Mouse (Mus musculus): ENCODE data around the gene Acap2.

Gene Acap2

GRCm38 (mm10) chr16:31077396-31077795 is 123.6 kb downstream of the Acap2 start:
- DNase-seq, result no peak

DNA sequence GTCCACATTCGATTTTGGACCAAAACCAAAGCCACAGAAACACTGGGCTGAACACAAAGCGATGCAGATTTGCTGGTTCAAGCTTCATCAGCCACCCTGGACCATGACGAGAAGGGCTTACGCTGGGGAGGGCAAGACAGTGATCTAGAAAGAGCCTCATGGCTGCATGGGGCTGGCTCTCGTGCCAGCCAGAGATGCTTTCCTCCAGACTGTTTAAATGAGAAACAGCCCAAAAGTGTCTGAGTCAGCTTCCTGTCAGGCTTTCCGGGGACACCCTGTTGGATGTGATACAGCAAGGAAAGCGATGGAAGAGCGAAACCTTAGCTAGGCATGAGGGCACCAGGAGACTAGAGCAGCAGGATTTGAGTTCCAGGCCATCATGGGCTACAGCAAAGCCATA is 124.6 kb downstream of the Acap2 start:
- DNase-seq, result no peak

GRCm38 (mm10) chr16:31074324-31074908 is 126.6 kb downstream of the Acap2 start:
- no peak for DNase-seq

DNA sequence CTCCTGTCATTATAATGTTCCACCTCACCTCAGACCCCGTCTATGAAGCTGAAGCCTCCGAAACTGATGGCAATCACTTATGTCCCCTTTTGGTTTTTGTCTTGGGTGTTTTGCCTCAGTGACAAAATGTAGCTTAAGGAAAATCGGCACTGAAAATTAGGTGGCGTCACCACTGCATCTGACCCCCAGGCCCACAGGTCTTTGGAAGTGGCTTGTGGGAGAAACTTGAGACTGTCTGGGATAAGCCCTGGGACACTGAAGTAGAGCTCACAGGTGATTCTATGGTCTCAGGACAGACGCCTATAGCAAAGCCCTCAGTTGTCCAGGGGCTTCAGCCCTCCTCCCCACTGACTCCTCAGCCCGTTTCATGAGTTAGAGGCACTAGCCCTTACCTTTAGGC is 129.3 kb downstream of the Acap2 start:
- no peak for DNase-seq

GRCm38 (mm10) chr16:31070358-31071133 is 130.5 kb downstream of the Acap2 start:
- peak; percentile 81 to 94 for DNase-seq

DNA sequence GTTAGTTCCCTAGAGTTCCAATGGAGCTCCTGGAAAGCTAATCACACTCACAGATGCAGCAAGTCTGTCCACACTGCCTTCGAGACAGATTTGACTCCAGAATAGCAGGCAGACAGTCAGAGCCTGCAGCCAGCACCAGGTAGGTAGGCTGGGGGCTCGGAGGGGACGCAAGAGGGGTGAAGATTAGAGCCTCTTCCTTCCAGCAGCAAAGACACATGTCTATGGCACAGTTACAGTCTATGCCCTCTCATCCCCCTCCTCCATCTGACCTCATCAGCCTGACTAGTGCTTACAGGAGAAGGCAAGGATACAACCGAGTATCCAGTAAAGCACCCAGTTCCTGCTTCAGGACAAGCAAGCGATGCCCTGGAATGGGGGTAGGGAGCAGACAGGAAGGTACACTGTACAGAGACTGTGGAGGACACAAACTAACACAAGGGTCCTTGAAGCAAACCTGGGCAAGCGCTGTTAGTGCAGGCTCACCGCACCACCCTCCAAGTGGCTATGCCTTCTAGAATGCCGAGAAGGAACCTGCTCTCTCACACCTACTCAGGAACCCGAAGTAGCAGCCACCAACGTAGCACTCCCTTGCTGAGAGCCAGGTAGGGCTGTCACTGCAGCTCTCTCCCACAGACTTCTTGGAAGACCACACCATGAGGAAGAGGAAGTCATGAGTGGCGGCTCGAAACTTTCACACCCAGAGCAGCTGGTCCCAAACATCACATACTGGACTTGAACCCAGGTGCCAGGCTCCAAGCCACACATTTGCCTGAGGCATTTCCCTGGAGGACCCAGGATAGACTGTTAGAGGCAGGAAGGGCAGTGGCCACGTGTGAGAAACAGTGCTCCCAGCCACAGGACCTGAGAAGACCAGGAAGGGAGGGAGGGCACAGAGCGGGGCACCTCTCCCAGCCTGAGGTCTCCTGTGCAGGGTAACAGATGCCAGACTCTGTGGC is 131.6 kb downstream of the Acap2 start:
- DNase-seq, result no peak

- DNase-seq, result peak; percentile 45 to 54
These were observed 132.8 kb downstream of the Acap2 start for GRCm38 (mm10) chr16:31068280-31068679.

DNA sequence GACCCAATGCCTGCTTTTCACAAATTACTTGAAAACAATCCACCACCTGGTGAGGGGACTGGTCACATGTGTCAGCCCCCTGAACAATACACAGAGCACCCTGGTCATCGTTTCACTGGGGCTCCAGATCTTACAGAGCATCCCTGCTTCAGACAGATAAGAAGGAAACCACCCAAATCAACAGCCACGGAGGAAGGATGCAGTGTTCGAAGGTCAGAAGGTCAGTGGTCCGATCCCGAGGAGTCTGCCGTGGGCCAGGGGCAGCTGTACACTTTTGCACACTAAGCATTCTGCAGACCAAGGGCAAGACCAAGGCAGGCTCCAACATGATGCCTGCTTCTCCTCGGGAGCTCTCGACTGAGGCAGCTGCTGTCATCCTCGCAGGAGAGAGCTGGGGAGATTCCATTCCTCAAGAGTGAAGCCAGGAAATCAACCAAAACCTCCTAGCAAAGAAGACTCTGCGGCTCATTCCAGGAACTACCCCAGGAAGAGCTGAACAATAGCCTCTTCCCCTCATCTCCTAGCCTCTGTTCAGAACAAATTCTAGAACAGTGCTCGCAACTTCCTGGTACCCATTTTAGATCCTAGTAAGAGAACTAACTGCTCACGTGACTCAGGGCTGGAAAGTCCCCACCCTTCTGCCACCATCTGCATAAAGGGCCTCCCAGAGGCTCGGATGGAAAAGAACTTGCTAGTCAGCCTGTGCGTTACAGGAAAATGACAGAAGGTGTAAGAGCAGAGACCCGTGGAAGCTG is 134.5 kb downstream of the Acap2 start:
- peak; percentile 54 to 78 for DNase-seq

DNA sequence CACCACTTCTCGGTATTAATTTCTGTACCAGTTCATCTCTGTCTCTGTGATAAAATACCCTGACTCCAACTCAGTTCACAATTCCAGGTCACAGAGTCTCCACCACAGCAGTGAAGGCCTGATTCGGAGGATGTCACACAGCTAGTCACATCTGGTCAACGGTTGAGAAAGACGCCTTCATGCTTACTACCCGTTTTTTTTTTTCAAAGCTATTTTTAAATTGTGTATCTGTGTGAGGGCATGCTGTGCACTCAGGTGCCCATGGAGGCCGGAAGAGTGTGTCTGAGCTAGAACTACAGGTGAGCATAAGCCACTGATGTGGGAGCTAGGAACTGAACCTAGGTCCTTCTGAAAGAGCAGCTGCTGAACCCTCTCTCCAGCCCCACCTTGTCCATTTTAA is 136.3 kb downstream of the Acap2 start:
- no peak for DNase-seq

GRCm38 (mm10) chr16:31062918-31063317 is 138.1 kb downstream of the Acap2 start:
- DNase-seq, result no peak

- no peak for DNase-seq
These were observed 139.7 kb downstream of the Acap2 start for GRCm38 (mm10) chr16:31061246-31061880.

GRCm38 (mm10) chr16:31060714-31061113 is 140.3 kb downstream of the Acap2 start:
- DNase-seq, result no peak

- no peak for DNase-seq
These were observed 140.8 kb downstream of the Acap2 start for GRCm38 (mm10) chr16:31060226-31060625.

DNA sequence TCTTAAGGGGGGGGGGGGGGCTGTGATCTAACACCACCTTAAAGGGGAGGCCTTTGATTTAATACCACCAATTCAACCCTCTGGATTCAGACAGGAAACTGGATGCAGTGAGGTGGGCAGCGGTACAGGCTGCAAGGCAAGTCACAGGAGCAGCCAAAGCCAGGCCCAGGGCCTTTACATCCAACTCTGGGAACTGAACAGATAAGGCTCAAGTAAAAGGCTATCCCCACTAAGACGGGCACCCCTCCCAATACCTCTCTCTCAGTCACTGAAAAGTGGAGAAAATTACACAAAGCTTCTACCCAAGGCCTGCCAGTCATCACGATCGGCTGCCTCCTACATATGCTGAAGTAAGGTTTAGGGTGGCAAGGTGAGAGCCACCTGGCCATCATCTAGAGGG is 141.3 kb downstream of the Acap2 start:
- DNase-seq, result no peak

- peak in 1 of 2 experiments; percentile 46 for DNase-seq
These were observed 148.2 kb downstream of the Acap2 start for GRCm38 (mm10) chr16:31052812-31053211.

- no peak for DNase-seq
These were observed 148.8 kb downstream of the Acap2 start for GRCm38 (mm10) chr16:31052177-31052726.

GRCm38 (mm10) chr16:31050701-31051100 is 150.3 kb downstream of the Acap2 start:
- peak in 1 of 2 experiments; percentile 27 for DNase-seq

DNA sequence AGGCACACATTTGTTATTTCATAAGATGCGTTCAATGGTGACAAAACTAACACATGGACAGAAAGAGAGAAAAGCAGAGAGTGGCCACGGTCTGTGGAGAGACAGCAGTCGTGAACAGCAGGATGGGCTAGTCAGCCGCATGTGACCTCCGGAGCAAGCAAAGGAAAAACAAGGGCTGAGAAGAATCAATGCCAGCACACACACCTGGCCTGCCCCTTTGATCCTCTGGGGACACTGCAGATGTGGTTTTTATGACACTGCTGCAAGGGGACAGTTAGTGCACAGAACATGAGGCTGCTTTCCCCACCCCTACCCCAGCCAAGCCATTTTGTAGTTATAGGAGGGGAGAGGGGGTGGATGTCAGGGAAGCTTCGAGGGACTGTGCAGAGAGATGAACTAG is 152.9 kb downstream of the Acap2 start:
- no peak for DNase-seq

DNA sequence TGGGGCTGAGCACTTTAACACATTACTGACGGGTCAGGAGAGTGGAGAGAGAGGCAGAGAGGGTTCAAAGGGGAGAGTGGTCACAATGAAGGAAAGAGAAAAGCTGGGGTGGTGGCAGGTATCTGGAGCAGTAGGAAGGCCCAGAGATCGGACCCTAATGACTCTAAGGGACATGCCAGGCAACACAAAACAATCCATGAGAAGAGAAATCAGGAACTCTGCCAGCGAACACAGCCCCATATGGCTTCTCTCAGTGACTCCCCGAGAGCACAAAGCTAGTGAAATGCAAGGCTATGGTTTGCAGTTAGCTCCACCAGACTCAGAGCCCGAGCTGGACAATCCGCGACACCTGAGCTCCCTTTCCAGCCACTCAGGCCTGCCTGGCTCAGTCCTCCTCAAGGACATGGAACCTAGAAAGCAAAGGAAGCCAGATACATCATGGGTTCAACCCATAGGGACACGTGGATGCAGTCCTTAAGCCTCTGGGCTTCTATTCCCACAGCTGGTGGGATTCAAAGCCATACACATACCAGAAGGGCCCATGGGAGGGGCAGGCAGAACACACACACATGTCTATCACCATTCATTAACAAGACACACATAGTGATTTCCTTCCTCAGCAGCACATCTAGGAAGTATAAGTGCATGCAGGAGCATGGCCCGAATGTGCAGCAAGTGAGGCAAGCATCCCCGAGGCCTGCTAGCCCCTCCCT is 153.7 kb downstream of the Acap2 start:
- DNase-seq, result no peak

- no peak for DNase-seq
These were observed 154.8 kb downstream of the Acap2 start for GRCm38 (mm10) chr16:31046217-31046659.

GRCm38 (mm10) chr16:31045211-31045610 is 155.8 kb downstream of the Acap2 start:
- DNase-seq, result no peak
